Mouse (Mus musculus): ENCODE data around the gene Auts2.

DNA sequence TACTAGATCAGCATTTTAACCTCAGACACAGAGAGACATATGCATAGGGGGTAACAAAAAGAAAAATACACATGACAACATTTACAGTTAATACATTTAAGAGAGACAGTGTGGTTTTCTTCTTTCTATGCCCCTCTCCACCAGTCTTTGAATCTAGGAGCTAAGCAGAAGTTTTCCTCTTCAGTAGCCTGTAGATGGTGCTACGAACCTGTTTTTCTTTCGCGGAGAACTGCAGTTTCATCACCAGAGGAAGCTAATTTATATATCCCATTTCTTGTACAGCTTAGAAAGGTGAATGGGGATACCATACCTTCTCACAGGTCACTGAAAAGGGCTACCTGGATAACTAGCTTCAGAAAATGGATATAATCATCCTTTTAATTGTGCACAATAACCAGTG, 427.5 kb downstream of the Auts2 start:
- TF ChIP-seq GATA1 (IDR thresholded peaks at IDR 0.05; ENCODE audit: low read length) = no peak
- TF ChIP-seq TAL1 (IDR thresholded peaks at IDR 0.05; ENCODE audit: low read length) = no peak
